Mouse (Mus musculus): ENCODE measurements around the gene Brd4. TPM values are rescaled to one million over a fixed set of nuclear protein-coding genes. Genes with fewer than 3 reads are reported as not detected.
A peak's percentile ranks its signal among the peaks of the same experiment; 100 is the strongest.

The Brd4 gene
- polyA plus RNA-seq, 1 experiment: 64.7 TPM

DNA sequence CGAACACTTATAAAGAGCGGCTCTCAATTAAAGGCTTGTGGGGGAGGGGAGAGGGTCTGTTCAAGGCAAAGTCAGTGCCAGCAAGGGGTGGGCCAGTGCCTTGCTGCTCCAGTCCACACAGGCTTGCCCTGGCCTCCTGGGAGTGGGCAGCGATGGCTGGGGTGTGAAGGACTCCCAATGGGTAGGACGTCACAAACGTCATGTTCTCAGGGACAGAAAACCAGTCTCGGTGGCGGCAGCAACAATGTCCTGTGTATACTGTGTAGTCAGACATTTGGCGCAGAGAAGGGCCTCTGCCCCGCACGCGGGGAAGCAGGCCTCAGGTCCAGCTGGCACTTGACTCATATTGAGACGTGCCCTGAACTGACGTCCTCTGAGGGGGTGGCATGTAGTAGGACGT, 87.4 kb downstream of the Brd4 start:
- no peaks in the 10 kb centered on the region for H3K4me1 ChIP-seq (ENCODE audit: control insufficient read depth, insufficient read depth, insufficient read length, low read length)
- H3K4me3 ChIP-seq (ENCODE audit: low read depth, low read length): no peak overlapping the region
- TF ChIP-seq CTCF (IDR thresholded peaks at IDR 0.05; ENCODE audit: extremely low read depth, insufficient read length, insufficient replicate concordance, low read depth, low read length) (no peak), POLR2A (IDR thresholded peaks at IDR 0.05; ENCODE audit: low read depth, low read length) (no peak)
- WGBS: 84% methylated on average over 14 of the region's 14 CpGs
- peaks cover 66% of the 10 kb centered on the region for H3K36me3 ChIP-seq (ENCODE audit: control insufficient read depth, insufficient read depth, low read length)
- no peaks in the 10 kb centered on the region for H3K27me3 ChIP-seq (ENCODE audit: control insufficient read depth, insufficient read depth, low read length)
- H3K27ac ChIP-seq (ENCODE audit: insufficient read depth, low read depth, low read length): no peak overlapping the region

DNA sequence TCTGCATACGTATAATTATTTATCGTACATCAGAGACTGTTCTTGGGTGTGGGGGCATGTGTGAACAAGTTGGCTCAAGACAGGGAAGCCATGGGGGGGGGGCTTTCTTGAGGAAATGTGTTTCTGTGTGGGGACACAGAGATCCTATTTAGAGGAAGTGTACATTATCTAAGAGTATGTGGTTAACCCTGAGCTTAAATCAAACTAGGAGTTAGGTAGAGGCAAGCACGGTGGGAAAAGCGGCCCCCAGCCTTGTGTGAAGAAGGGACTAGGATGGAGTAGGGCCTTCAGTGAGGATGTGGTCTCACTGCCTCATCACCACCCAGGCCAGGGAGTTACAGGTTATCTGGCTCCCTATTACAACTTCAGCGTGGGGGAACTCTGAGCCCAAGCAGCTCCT, 88.8 kb downstream of the Brd4 start:
- Histone ChIP-seq H3K4me3 (ENCODE audit: low read depth, low read length) (no peak overlapping the region), H3K36me3 (ENCODE audit: control insufficient read depth, insufficient read depth, low read length) (peaks cover 51% of the 10 kb centered on the region), H3K4me1 (ENCODE audit: control insufficient read depth, insufficient read depth, insufficient read length, low read length) (no peaks in the 10 kb centered on the region), H3K27ac (ENCODE audit: insufficient read depth, low read depth, low read length) (no peak overlapping the region), H3K27me3 (ENCODE audit: control insufficient read depth, insufficient read depth, low read length) (no peaks in the 10 kb centered on the region)
- WGBS: 84% methylated on average over 5 of the region's 5 CpGs
- no peak for TF ChIP-seq CTCF (IDR thresholded peaks at IDR 0.05; ENCODE audit: extremely low read depth, insufficient read length, insufficient replicate concordance, low read depth, low read length)
- no peak for TF ChIP-seq POLR2A (IDR thresholded peaks at IDR 0.05; ENCODE audit: low read depth, low read length)

GRCm38 (mm10) chr17:32193010-32193409, 91.5 kb downstream of the Brd4 start:
- Histone ChIP-seq H3K4me3 (ENCODE audit: low read depth, low read length) (no peak overlapping the region), H3K4me1 (ENCODE audit: control insufficient read depth, insufficient read depth, insufficient read length, low read length) (peaks cover 11% of the 10 kb centered on the region), H3K27me3 (ENCODE audit: control insufficient read depth, insufficient read depth, low read length) (0 out of 2 replicates have a peak, but pooled peaks cover 4% of the 10 kb centered on the region), H3K36me3 (ENCODE audit: control insufficient read depth, insufficient read depth, low read length) (peaks cover 25% of the 10 kb centered on the region), H3K27ac (ENCODE audit: insufficient read depth, low read depth, low read length) (no peak overlapping the region)
- no peak for TF ChIP-seq POLR2A (IDR thresholded peaks at IDR 0.05; ENCODE audit: low read depth, low read length)
- TF ChIP-seq CTCF (IDR thresholded peaks at IDR 0.05; ENCODE audit: extremely low read depth, insufficient read length, insufficient replicate concordance, low read depth, low read length): no peak
- WGBS: 80% methylated on average over 5 of the region's 5 CpGs

DNA sequence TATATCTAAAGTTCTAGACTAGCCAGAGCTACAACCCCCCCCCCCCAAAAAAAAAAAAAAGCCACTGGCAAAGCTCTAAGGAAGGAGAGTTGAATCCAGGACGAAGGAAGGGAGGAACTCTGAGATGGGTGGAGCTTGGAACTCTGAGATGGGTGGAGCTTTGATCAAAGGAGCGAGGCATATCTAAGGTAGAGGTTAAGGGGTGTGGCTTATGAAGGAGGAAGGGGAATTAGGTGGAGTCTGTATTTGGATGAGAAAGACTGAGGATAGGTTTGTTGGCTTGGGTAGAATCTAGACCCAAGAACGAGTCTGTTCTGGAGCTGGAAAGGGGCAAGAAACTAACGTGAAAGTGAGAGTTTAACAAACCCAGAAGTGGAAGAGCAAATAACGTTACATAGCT, 94.7 kb downstream of the Brd4 start:
- TF ChIP-seq POLR2A (IDR thresholded peaks at IDR 0.05; ENCODE audit: low read depth, low read length) (no peak), CTCF (IDR thresholded peaks at IDR 0.05; ENCODE audit: extremely low read depth, insufficient read length, insufficient replicate concordance, low read depth, low read length) (no peak)
- Histone ChIP-seq H3K4me3 (ENCODE audit: low read depth, low read length) (no peak overlapping the region), H3K27ac (ENCODE audit: insufficient read depth, low read depth, low read length) (no peak overlapping the region), H3K27me3 (ENCODE audit: control insufficient read depth, insufficient read depth, low read length) (0 out of 2 replicates have a peak, but pooled peaks cover 4% of the 10 kb centered on the region), H3K4me1 (ENCODE audit: control insufficient read depth, insufficient read depth, insufficient read length, low read length) (peaks cover 11% of the 10 kb centered on the region), H3K36me3 (ENCODE audit: control insufficient read depth, insufficient read depth, low read length) (no peaks in the 10 kb centered on the region)
- WGBS: 5% methylated on average over 5 of the region's 5 CpGs

DNA sequence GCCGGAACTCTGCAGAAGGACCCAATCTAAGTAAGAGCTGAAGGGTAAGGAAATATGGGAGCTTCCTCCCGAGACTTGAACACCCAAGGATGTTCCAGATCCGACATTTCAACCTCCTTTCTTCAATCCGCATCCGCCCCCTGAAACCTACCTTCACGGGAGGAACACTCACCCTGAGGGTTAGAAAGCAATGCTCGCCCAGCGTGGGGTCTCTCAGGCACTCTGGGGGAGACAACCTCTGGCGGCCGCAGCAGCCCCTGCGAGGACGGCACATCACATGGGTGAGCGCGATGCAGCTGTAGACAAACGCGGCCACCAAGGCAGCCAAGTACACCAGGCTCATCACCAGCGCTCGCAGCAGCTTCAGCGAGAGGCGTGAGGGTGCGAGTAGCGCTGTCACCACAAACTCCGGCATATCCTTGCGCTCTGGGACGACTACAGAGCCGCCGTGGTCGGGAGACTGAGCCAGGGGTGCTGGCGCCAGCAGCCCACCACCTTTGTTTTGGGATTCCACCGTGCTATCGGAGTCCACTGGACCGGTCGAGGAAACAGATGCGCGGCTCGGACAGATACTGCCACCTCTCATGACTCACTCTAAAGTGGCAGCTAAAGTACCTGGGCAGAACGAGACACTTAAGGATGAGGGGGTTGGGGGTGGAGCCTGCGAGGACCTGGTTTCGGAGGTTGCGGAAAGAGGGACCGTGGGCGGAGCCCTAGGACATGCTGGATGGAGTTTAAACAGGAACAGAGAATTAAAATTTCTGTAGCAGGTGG, 95.5 kb downstream of the Brd4 start, which contains the start of gene Ephx3:
Gene Ephx3 (minus strand): TSS at position 687 of the 774 bp plus-strand sequence.
- H3K4me1 ChIP-seq (ENCODE audit: control insufficient read depth, insufficient read depth, insufficient read length, low read length): peaks cover 11% of the 10 kb centered on the region
- H3K27me3 ChIP-seq (ENCODE audit: control insufficient read depth, insufficient read depth, low read length): 0 out of 2 replicates have a peak, but pooled peaks cover 4% of the 10 kb centered on the region
- TF ChIP-seq POLR2A (IDR thresholded peaks at IDR 0.05; ENCODE audit: low read depth, low read length): no peak
- no peak for TF ChIP-seq CTCF (IDR thresholded peaks at IDR 0.05; ENCODE audit: extremely low read depth, insufficient read length, insufficient replicate concordance, low read depth, low read length)
- WGBS: 12% methylated on average over 42 of the region's 42 CpGs
- H3K27ac ChIP-seq (ENCODE audit: insufficient read depth, low read depth, low read length): no peak within 1 kb of the TSS
- no peaks in the 10 kb centered on the region for H3K36me3 ChIP-seq (ENCODE audit: control insufficient read depth, insufficient read depth, low read length)
- H3K4me3 ChIP-seq (ENCODE audit: low read depth, low read length): peak within 1 kb of the TSS; percentile 45

GRCm38 (mm10) chr17:32183017-32183416, 101.5 kb downstream of the Brd4 start:
- no peak overlapping the region for H3K27ac ChIP-seq (ENCODE audit: insufficient read depth, low read depth, low read length)
- TF ChIP-seq CTCF (IDR thresholded peaks at IDR 0.05; ENCODE audit: extremely low read depth, insufficient read length, insufficient replicate concordance, low read depth, low read length) (no peak), POLR2A (IDR thresholded peaks at IDR 0.05; ENCODE audit: low read depth, low read length) (no peak)
- H3K36me3 ChIP-seq (ENCODE audit: control insufficient read depth, insufficient read depth, low read length): no peaks in the 10 kb centered on the region
- H3K4me3 ChIP-seq (ENCODE audit: low read depth, low read length): no peak overlapping the region
- no peaks in the 10 kb centered on the region for H3K27me3 ChIP-seq (ENCODE audit: control insufficient read depth, insufficient read depth, low read length)
- 60% methylated on average over 8 of the region's 8 CpGs for WGBS
- H3K4me1 ChIP-seq (ENCODE audit: control insufficient read depth, insufficient read depth, insufficient read length, low read length): no peaks in the 10 kb centered on the region

DNA sequence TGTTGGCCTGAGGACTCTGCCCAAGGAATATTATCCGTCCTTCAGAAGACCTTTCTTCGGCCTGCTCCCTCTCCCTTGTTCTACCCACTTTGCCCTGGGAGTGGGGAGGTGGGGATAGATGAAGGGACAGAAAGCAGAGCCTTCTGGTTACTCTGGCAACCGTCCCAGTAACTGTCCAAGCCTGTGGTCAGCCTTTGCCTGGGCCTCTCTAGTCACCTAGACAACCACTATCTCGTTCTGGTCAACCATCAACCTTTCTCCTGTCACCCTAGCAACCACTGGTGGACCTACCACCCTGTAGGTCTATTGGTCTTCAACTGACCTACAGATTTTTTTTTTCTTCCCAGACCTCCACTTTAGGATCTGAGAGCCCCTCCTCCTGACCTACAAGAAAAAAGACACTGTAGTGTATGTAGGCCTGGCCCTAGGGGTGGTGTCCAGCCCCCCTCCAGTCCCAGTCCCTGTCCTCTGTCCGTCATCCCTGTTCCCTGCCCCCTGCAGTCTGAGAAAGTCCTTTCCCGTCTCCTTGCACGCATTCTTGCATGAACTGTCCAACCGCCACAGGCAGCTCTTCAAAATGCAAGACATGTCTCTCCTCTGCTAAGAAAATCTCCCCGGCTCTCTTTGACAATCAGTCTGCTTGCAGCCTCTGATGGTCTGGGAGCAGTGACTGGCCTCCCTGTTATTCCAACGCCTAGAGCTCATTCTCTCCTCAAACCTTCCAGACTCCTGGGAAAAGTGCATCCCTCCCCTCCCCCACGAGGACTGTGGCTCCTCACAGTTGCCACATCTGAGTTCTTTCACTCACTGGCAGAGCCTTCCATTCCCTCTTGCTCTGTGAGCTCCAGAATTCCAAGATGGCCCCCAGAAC, 104.7 kb downstream of the Brd4 start:
- Histone ChIP-seq H3K4me3 (ENCODE audit: low read depth, low read length) (no peak overlapping the region), H3K36me3 (ENCODE audit: control insufficient read depth, insufficient read depth, low read length) (no peaks in the 10 kb centered on the region), H3K4me1 (ENCODE audit: control insufficient read depth, insufficient read depth, insufficient read length, low read length) (no peaks in the 10 kb centered on the region), H3K27ac (ENCODE audit: insufficient read depth, low read depth, low read length) (no peak overlapping the region), H3K27me3 (ENCODE audit: control insufficient read depth, insufficient read depth, low read length) (no peaks in the 10 kb centered on the region)
- 70% methylated on average over 11 of the region's 11 CpGs for WGBS
- TF ChIP-seq CTCF (IDR thresholded peaks at IDR 0.05; ENCODE audit: extremely low read depth, insufficient read length, insufficient replicate concordance, low read depth, low read length) (no peak), POLR2A (IDR thresholded peaks at IDR 0.05; ENCODE audit: low read depth, low read length) (no peak)
